Mouse (Mus musculus) pancreas, adult 10 weeks (tissue): ENCODE data around the gene Olfr457. TPM values are rescaled to one million over a fixed set of nuclear protein-coding genes. Genes with fewer than 3 reads are reported as not detected.

Source experiments
- polyA plus RNA-seq: library from polyadenylated mRNA; stranded (reverse); fragments of 350-450 nt; fragmentation: Illumina TruSeq; extraction: RNeasy Lipid Tissue Mini Kit (QIAGEN cat#74804); gene quantifications from one replicate; pipeline ENCODE4 v1.2.3, GENCODE M21; 2015; ENCODE audit warnings: low read depth, low replicate concordance; ENCODE audit not compliant: insufficient read depth

Olfr457 gene
- not detected for polyA plus RNA-seq

GRCm38 (mm10) chr6:42476235-42476634 is at the start of gene Olfr457:
Gene Olfr457 (minus strand): TSS chr6:42476335.

GRCm38 (mm10) chr6:42487114-42487513 is 11.0 kb upstream of the Olfr457 start, which contains the start of gene Olfr456:
Gene Olfr456 (minus strand): TSS chr6:42487214.

DNA sequence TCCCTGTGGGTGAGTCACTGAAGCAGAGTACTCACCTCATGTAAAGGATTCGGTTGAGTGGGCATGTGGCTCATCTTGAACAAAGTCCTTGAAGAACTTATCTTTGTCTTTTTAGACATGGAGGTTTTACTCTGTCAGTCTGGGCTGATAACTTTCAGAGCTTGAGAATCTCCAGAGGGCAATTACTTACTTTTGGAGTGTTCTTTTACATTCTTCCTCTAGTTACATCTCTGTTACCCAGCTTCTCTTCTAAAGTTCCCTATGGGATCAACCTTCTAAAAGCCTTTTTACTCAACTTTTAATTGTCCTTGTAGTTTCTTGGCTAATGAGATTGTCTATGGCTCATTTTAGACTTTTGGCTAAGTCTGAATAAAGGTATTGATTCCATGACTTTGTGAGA is 11.0 kb downstream of the Olfr457 start, which contains the start of gene Olfr458:
Gene Olfr458 (minus strand): TSS at position 101 of the 400 bp plus-strand sequence.

DNA sequence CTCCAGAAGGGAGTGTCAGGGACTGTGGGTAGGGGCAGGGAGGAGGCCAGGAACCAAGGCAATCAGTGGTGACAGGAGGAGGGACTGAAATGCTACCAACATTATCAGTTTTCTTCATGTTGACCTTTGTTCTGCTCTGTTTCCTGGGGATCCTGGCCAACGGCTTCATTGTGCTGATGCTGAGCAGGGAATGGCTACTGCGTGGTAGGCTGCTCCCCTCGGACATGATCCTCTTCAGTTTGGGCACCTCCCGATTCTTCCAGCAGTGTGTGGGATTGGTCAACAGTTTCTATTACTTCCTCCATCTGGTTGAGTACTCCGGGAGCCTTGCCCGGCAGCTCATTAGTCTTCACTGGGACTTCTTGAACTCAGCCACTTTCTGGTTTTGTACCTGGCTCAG is 41.7 kb downstream of the Olfr457 start, which contains the start of gene Tas2r126:
Gene Tas2r126 (plus strand): TSS at position 90 of the 400 bp plus-strand sequence.

Other genes with a start within 250 kb of the Olfr457 start
- 14.2 TPM for gene Gstk1, start 230.4 kb downstream of the Olfr457 start, polyA plus RNA-seq
- not detected for gene Tmem139, start 214.4 kb downstream of the Olfr457 start, polyA plus RNA-seq
- gene Casp2, start 211.3 kb downstream of the Olfr457 start, polyA plus RNA-seq = 6.7 TPM
- gene Clcn1, start 189.7 kb downstream of the Olfr457 start, polyA plus RNA-seq = not detected
- 0.18 TPM for gene Fam131b, start 151.7 kb downstream of the Olfr457 start, polyA plus RNA-seq
- gene Zyx, start 126.7 kb downstream of the Olfr457 start, polyA plus RNA-seq = 21.8 TPM
- 1.8 TPM for gene Epha1, start 103.1 kb downstream of the Olfr457 start, polyA plus RNA-seq
- not detected for gene Tas2r143, start 76.1 kb downstream of the Olfr457 start, polyA plus RNA-seq
- not detected for gene Tas2r135, start 70.9 kb downstream of the Olfr457 start, polyA plus RNA-seq
- gene Tas2r126, start 41.8 kb downstream of the Olfr457 start, polyA plus RNA-seq = not detected
- not detected for gene Olfr458, start 11.1 kb downstream of the Olfr457 start, polyA plus RNA-seq
- not detected for gene Olfr456, start 10.9 kb upstream of the Olfr457 start, polyA plus RNA-seq
- not detected for gene Olfr455, start 71.3 kb upstream of the Olfr457 start, polyA plus RNA-seq
- gene Tcaf3, start 121.4 kb upstream of the Olfr457 start, polyA plus RNA-seq = not detected
- 1.8 TPM for gene Tcaf2, start 168.9 kb upstream of the Olfr457 start, polyA plus RNA-seq
- 4.2 TPM for gene Tcaf1, start 233.8 kb upstream of the Olfr457 start, polyA plus RNA-seq